Mouse (Mus musculus) testis, adult 2 months (tissue): ENCODE measurements around the gene Rit1. TPM values are rescaled to one million over a fixed set of nuclear protein-coding genes. Genes with fewer than 3 reads are reported as not detected.
"Not testable (repeated sequence)": the region's sequence is repeated elsewhere in the genome, so short reads cannot be mapped to it uniquely, and the experiment has no call there.

Experiments used
- H3K27ac ChIP-seq: fragments of 200-500 bp; 2 replicates; pipeline ENCODE4 v1.5.1; 2012; ENCODE audit warnings: low read depth, low read length; ENCODE audit not compliant: control insufficient read depth, insufficient read depth
- H3K27me3 ChIP-seq: fragments of 200-500 bp; 2 replicates; pipeline ENCODE4 v1.6.1; 2012; ENCODE audit warnings: mild to moderate bottlenecking, low read length, moderate library complexity; ENCODE audit not compliant: control insufficient read depth, insufficient read depth
- H3K36me3 ChIP-seq: fragments of 200-500 bp; 2 replicates; pipeline ENCODE4 v1.6.1; 2012; ENCODE audit warnings: mild to moderate bottlenecking, low read length; ENCODE audit not compliant: control insufficient read depth, insufficient read depth
- H3K4me1 ChIP-seq: fragments of 200-500 bp; 2 replicates; pipeline ENCODE4 v1.6.1; 2012; ENCODE audit warnings: low read length; ENCODE audit not compliant: control insufficient read depth, insufficient read depth
- H3K4me3 ChIP-seq: fragments of 200-500 bp; 2 replicates; pipeline ENCODE4 v1.5.1; 2012; ENCODE audit warnings: low read depth, mild to moderate bottlenecking, low read length, moderate library complexity, mixed read lengths; ENCODE audit not compliant: control insufficient read depth
- CTCF ChIP-seq: fragments of 200-500 bp; IDR thresholded peaks from 2 replicates; pipeline ENCODE4 v1.5.1; 2012; ENCODE audit warnings: low read depth, mild to moderate bottlenecking, inconsistent platforms, low read length, moderate library complexity; ENCODE audit not compliant: control insufficient read depth, insufficient read depth, insufficient replicate concordance
- POLR2A ChIP-seq: fragments of 200-500 bp; IDR thresholded peaks from 2 replicates; pipeline ENCODE4 v1.6.1; 2012; ENCODE audit warnings: low read depth, mild to moderate bottlenecking, inconsistent platforms, low read length, moderate library complexity; ENCODE audit not compliant: control insufficient read depth
- polyA plus RNA-seq: library from polyadenylated mRNA; depleted of rRNA; stranded (reverse); fragments of >200 nt; gene quantifications from 2 replicates; pipeline ENCODE4 v1.2.3, GENCODE M21; 2012

The Rit1 gene
- polyA plus RNA-seq, 1 experiment: 30.5 TPM

GRCm38 (mm10) chr3:88714725-88715124 lies 1.9 kb upstream of the Rit1 start:
- peaks cover 6% of the 10 kb centered on the region for H3K36me3 ChIP-seq
- no peak for TF ChIP-seq CTCF

DNA sequence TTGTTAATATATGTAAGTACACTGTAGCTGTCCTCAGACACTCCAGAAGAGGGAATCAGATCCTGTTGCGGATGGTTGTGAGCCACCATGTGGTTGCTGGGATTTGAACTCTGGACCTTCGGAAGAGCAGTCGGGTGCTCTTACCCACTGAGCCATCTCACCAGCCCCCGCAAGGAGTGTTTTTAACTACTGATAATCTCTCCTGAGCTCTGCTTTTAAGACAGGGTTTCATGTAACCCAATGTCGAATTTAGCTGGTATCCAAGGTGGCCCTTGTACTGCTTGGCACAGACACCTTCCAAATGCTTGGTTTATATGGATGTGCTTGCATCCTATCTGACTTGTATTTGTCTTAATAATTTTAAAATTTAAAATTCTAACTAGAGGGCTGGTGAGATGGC lies 922 bp upstream of the Rit1 start:
- not testable (repeated sequence) for H3K36me3 ChIP-seq, H3K27ac ChIP-seq, H3K4me1 ChIP-seq, H3K4me3 ChIP-seq, H3K27me3 ChIP-seq

More at GRCm38 (mm10) chr3:88714725-88715124, 1.9 kb upstream of the Rit1 start:
- Histone ChIP-seq H3K27me3 (no peaks in the 10 kb centered on the region), H3K27ac (no peak overlapping the region), H3K4me3 (no peak overlapping the region), H3K4me1 (peaks cover 2% of the 10 kb centered on the region; the same call in 1 of the 2 replicates)

DNA sequence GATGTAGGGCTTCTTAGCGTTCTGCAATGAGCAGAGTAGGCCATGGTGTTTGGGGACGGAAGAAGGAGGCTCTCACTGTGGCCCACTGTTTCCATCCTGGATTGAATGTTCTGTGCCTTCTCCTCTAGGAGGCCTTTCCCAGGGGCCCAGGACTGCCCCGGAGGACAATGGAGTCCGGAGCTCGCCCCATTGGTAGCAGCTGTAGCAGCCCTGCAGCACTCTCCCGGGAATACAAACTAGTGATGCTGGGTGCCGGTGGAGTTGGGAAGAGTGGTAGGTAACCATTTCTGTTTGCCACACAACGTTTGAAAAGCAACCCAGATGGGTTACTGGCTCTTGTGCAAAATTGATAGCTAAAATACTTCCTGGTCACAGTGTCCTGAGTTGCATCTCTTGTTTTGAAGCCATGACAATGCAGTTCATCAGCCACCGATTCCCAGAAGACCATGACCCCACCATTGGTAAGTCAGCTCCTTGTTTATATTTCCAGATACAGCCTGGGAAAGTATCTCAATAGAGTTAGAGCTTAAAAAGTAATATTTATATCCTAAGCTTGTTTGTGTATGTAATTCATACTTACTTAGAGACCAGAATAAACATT lies 660 bp downstream of the Rit1 start:
- Histone ChIP-seq H3K27me3 (no peaks in the 10 kb centered on the region), H3K4me1 (peaks cover 2% of the 10 kb centered on the region; the same call in 1 of the 2 replicates), H3K4me3 (peak overlapping the region; percentile 78), H3K27ac (peak overlapping the region; percentile 8), H3K36me3 (peaks cover 1% of the 10 kb centered on the region; the same call in 1 of the 2 replicates)
- TF ChIP-seq CTCF: no peak
- no peak for TF ChIP-seq POLR2A

- TF ChIP-seq CTCF (no peak), POLR2A (no peak)
- no peaks in the 10 kb centered on the region for H3K27me3 ChIP-seq
- no peaks in the 10 kb centered on the region for H3K36me3 ChIP-seq
- H3K4me1 ChIP-seq: peaks cover 2% of the 10 kb centered on the region; the same call in 1 of the 2 replicates
- no peak overlapping the region for H3K27ac ChIP-seq
- H3K4me3 ChIP-seq: no peak overlapping the region; the same call in 1 of the 2 replicates
Measured at GRCm38 (mm10) chr3:88717831-88718230, 1.2 kb downstream of the Rit1 start.

DNA sequence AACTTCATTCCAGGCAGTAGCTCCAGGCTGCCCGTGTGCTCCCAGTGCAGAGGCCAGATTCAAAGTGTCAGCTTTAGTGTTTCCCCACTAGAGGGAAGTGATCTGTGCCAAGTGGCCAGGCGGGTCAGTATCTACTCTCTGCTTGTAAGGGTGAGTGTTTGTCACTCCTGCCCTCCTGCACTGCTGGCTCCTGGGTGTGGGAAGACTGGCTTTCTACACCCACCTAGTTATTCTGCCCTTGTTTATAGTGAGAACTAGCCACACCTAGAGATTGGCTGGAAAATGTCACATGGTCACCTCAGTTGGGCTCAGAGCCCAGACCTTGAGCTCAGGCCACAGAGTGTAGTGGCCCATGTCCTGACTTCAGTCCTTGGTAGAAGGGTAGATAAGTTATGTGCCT lies 2.5 kb downstream of the Rit1 start:
- Histone ChIP-seq H3K4me3 (no peak overlapping the region), H3K27ac (no peak overlapping the region)

DNA sequence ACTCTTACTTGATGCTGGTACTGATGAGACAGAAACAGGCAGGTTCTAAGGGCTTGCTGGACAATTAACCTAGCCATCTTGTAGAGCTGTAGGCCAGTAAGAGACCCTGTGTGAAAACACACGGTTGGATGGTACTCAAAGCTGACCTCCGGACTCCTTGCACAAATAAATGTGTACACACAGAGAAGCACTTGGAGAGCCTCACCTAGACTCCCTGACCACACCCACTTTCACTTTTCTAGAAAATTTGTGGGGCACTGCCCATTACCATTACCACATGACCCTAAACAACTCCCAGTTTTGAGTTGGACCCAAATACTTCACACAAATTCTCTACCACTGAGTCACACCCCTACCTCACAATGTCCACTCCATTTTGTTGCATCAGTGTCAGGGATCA lies 19.9 kb downstream of the Rit1 start:
- no peak overlapping the region for H3K27ac ChIP-seq
- TF ChIP-seq CTCF: no peak
- TF ChIP-seq POLR2A: no peak
- H3K4me3 ChIP-seq: no peak overlapping the region
- no peaks in the 10 kb centered on the region; the same call in 1 of the 2 replicates for H3K4me1 ChIP-seq
- no peaks in the 10 kb centered on the region for H3K36me3 ChIP-seq
- H3K27me3 ChIP-seq: no peaks in the 10 kb centered on the region

More for the DNA sequence above, 2.5 kb downstream of the Rit1 start:
- Histone ChIP-seq H3K36me3 (no peaks in the 10 kb centered on the region), H3K27me3 (no peaks in the 10 kb centered on the region), H3K4me1 (peaks cover 2% of the 10 kb centered on the region; the same call in 1 of the 2 replicates)
- TF ChIP-seq POLR2A: no peak
- no peak for TF ChIP-seq CTCF

GRCm38 (mm10) chr3:88738641-88739040 lies 22.0 kb downstream of the Rit1 start:
- Histone ChIP-seq H3K4me3 (no peak overlapping the region), H3K27me3 (no peaks in the 10 kb centered on the region), H3K4me1 (no peaks in the 10 kb centered on the region; the same call in 1 of the 2 replicates), H3K27ac (0 out of 2 replicates have a peak overlapping the region, but pooled peaks have one; percentile 5), H3K36me3 (no peaks in the 10 kb centered on the region)
- TF ChIP-seq CTCF (peak; percentile 61; the same call in 1 of the 2 replicates), POLR2A (no peak)
